Mouse (Mus musculus) bone marrow macrophage, adult 2 months (primary cell): ENCODE measurements around the gene Slc6a6. TPM values are rescaled to one million over a fixed set of nuclear protein-coding genes. Genes with fewer than 3 reads are reported as not detected.

Experiments used
- H3K27ac ChIP-seq: 2 replicates; pipeline ENCODE4 v1.5.1; 2012; ENCODE audit warnings: low read depth, low read length; ENCODE audit not compliant: insufficient read depth
- H3K4me1 ChIP-seq: 2 replicates; pipeline ENCODE4 v1.6.1; 2012; ENCODE audit warnings: low read length; ENCODE audit not compliant: control insufficient read depth, insufficient read depth
- H3K4me3 ChIP-seq: 2 replicates; pipeline ENCODE4 v1.5.1; 2012; ENCODE audit warnings: mild to moderate bottlenecking, low read length, moderate library complexity; ENCODE audit not compliant: insufficient read depth
- CTCF ChIP-seq: IDR thresholded peaks from 2 replicates; pipeline ENCODE4 v1.5.1; 2012; ENCODE audit warnings: low read depth, mild to moderate bottlenecking, low read length, moderate library complexity
- POLR2A ChIP-seq: IDR thresholded peaks from 2 replicates; pipeline ENCODE4 v1.6.1; 2012; ENCODE audit warnings: mild to moderate bottlenecking, low read depth, low read length, borderline replicate concordance
- polyA plus RNA-seq: library from polyadenylated mRNA; stranded (reverse); fragments of >200 nt; gene quantifications from 2 replicates; pipeline ENCODE4 v1.2.4, GENCODE M21; 2012; ENCODE audit not compliant: missing spikeins, insufficient read depth, insufficient read length

Slc6a6 gene
- polyA plus RNA-seq, 1 experiment, result 575 TPM

- Histone ChIP-seq H3K4me3 (no peak overlapping the region), H3K4me1 (peaks cover 5% of the 10 kb centered on the region), H3K27ac (no peak overlapping the region)
- TF ChIP-seq CTCF (no peak), POLR2A (no peak)
Measured at GRCm38 (mm10) chr6:91669270-91669669, 14.6 kb upstream of the Slc6a6 start.

- peaks cover 7% of the 10 kb centered on the region for H3K4me1 ChIP-seq
- TF ChIP-seq POLR2A (no peak), CTCF (no peak)
- H3K4me3 ChIP-seq, result no peak overlapping the region
- no peak overlapping the region for H3K27ac ChIP-seq
Measured at GRCm38 (mm10) chr6:91670224-91670623, 13.6 kb upstream of the Slc6a6 start.

GRCm38 (mm10) chr6:91674757-91675350 lies 9.0 kb upstream of the Slc6a6 start:
- no peak overlapping the region for H3K27ac ChIP-seq
- H3K4me1 ChIP-seq, result peaks cover 29% of the 10 kb centered on the region
- TF ChIP-seq POLR2A, result no peak
- no peak for TF ChIP-seq CTCF
- no peak overlapping the region for H3K4me3 ChIP-seq

GRCm38 (mm10) chr6:91678506-91679094 lies 5.3 kb upstream of the Slc6a6 start:
- Histone ChIP-seq H3K27ac (peak overlapping the region; percentile 85), H3K4me3 (peak overlapping the region; percentile 51), H3K4me1 (peaks cover 53% of the 10 kb centered on the region)
- TF ChIP-seq CTCF (no peak), POLR2A (no peak)

- Histone ChIP-seq H3K4me1 (peaks cover 53% of the 10 kb centered on the region), H3K27ac (peak overlapping the region; percentile 85), H3K4me3 (peak overlapping the region; percentile 51)
Measured at GRCm38 (mm10) chr6:91679095-91679577, 4.7 kb upstream of the Slc6a6 start.

GRCm38 (mm10) chr6:91679716-91680115 lies 4.1 kb upstream of the Slc6a6 start:
- TF ChIP-seq CTCF (no peak), POLR2A (no peak)
- Histone ChIP-seq H3K4me1 (peaks cover 53% of the 10 kb centered on the region), H3K4me3 (no peak overlapping the region), H3K27ac (peak overlapping the region; percentile 85)

More at GRCm38 (mm10) chr6:91679095-91679577, 4.7 kb upstream of the Slc6a6 start:
- TF ChIP-seq POLR2A (no peak), CTCF (no peak)

- H3K4me3 ChIP-seq, result no peak overlapping the region
- peaks cover 45% of the 10 kb centered on the region for H3K4me1 ChIP-seq
- H3K27ac ChIP-seq, result peak overlapping the region; percentile 99
- TF ChIP-seq POLR2A, result no peak
- no peak for TF ChIP-seq CTCF
Measured at GRCm38 (mm10) chr6:91681841-91682240, 2.0 kb upstream of the Slc6a6 start.

- peak overlapping the region; percentile 99 for H3K27ac ChIP-seq
- TF ChIP-seq CTCF (0 out of 2 replicates have a peak, but pooled peaks have one; percentile 24), POLR2A (no peak)
- no peak overlapping the region for H3K4me3 ChIP-seq
- peaks cover 42% of the 10 kb centered on the region for H3K4me1 ChIP-seq
Measured at GRCm38 (mm10) chr6:91683121-91683520, 732 bp upstream of the Slc6a6 start.

GRCm38 (mm10) chr6:91684474-91684829 lies 599 bp downstream of the Slc6a6 start:
- Histone ChIP-seq H3K4me3 (peak overlapping the region; percentile 95), H3K4me1 (peaks cover 44% of the 10 kb centered on the region), H3K27ac (peak overlapping the region; percentile 86)
- TF ChIP-seq POLR2A (no peak), CTCF (no peak)

GRCm38 (mm10) chr6:91684831-91685532 lies 1.1 kb downstream of the Slc6a6 start:
- TF ChIP-seq POLR2A (no peak), CTCF (no peak)
- Histone ChIP-seq H3K4me3 (peak overlapping the region; percentile 95), H3K27ac (peak overlapping the region; percentile 86), H3K4me1 (peaks cover 42% of the 10 kb centered on the region)
